Mouse (Mus musculus): ENCODE results near the gene Mllt3. TPM values are rescaled to one million over a fixed set of nuclear protein-coding genes. Genes with fewer than 3 reads are reported as not detected.

The Mllt3 gene
- polyA plus RNA-seq, 1 experiment from 2014 or later, result 73.2 TPM

DNA sequence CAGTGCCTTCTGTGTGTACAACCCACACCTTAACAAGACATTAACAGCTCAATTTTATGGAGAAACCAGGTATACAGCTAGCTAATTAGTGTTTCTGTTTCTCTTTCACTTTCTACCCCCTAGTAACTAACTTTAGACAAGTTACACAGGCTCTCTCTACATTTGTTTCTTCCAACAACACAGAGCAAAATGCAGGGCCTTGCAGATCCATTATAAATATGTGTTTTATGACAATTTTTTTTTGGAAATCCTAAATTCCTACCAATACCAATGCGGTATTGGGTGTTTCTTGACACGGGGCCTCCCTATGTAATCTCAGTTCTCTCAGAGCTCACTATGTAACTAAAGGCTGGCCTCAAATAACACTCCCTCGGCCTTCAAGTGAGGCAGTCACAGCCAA is 139.7 kb downstream of the Mllt3 start:
- no peak overlapping the region for H3K27ac ChIP-seq (ENCODE audit: low read depth, low read length)
- H3K4me2 ChIP-seq (replicated peaks; ENCODE audit: low read depth, low read length), result no peak overlapping the region
- H3K9ac ChIP-seq (ENCODE audit: low read depth, low read length), result no peak overlapping the region
- H3K4me1 ChIP-seq (replicated peaks; ENCODE audit: control insufficient read depth, insufficient read depth, low read length), result no peaks in the 10 kb centered on the region
- WGBS, result 88% methylated on average over 3 of the region's 3 CpGs
- H3K9me3 ChIP-seq (ENCODE audit: control insufficient read depth, low read length), result no peaks in the 10 kb centered on the region
- DNase-seq (ENCODE audit: low spot score), result no peak
- no peak for ATAC-seq (ENCODE audit: low FRiP score)
- no peaks in the 10 kb centered on the region for H3K27me3 ChIP-seq (ENCODE audit: control insufficient read depth, insufficient read depth, low read length)
- no peaks in the 10 kb centered on the region for H3K36me3 ChIP-seq (ENCODE audit: control insufficient read depth, insufficient read depth, low read length)
- H3K4me3 ChIP-seq (ENCODE audit: low read depth, low read length), result no peak overlapping the region

DNA sequence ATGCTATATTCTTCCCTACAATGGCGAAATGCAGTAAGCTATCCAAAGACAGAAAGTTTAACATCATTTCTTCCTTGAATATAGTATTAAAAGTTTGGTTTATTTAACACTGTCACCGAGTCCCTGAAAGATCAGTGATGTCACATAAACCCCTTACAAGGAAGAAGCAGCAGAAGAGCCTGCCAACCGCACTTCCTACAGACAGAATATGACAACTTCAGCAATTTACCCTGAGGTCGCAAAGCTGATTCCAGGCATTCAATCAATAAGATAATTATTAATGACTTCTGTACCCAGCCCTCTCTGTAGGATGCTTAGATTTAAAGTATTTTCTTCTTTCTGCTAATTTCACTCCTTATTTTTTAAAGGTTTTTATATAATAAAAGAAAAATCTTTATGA is 140.2 kb downstream of the Mllt3 start:
- Histone ChIP-seq H3K4me3 (ENCODE audit: low read depth, low read length) (no peak overlapping the region), H3K36me3 (ENCODE audit: control insufficient read depth, insufficient read depth, low read length) (no peaks in the 10 kb centered on the region), H3K27me3 (ENCODE audit: control insufficient read depth, insufficient read depth, low read length) (no peaks in the 10 kb centered on the region), H3K4me1 (replicated peaks; ENCODE audit: control insufficient read depth, insufficient read depth, low read length) (no peaks in the 10 kb centered on the region), H3K9ac (ENCODE audit: low read depth, low read length) (no peak overlapping the region), H3K9me3 (ENCODE audit: control insufficient read depth, low read length) (no peaks in the 10 kb centered on the region), H3K4me2 (replicated peaks; ENCODE audit: low read depth, low read length) (no peak overlapping the region), H3K27ac (ENCODE audit: low read depth, low read length) (no peak overlapping the region)
- DNase-seq (ENCODE audit: low spot score) (no peak), ATAC-seq (ENCODE audit: low FRiP score) (no peak)
- 85% methylated on average over 4 of the region's 4 CpGs for WGBS

DNA sequence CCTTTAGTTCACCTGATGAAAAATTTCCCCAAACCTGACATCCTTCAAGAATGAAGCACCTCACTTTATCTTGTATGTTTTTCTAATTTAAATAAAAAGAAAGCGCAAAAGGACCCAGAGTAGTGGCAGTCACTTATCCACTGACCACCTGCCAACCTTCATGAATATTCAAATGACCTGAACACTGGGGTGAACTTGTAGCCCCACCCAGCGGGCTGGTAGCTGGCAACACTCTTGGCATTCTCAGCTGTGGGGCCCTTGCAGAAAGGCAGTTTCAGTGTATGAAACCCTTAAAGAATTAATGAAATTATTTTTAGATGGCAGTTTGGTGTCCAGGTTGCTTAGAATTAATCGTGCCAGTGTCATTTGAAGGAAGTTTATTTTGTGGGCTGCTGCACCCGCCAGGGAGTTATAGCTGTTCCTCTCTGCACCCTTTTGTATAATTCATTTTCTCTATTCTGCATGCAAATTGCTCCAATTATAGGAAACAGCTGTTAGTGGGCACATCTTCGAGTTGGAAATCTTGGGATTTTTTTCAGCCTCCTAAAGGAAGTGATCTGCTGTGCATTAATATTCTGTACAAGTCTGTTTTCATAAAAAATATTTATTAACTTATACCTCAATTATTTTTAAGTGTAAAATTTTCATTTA is 149.8 kb downstream of the Mllt3 start:
- Histone ChIP-seq H3K4me2 (replicated peaks; ENCODE audit: low read depth, low read length) (no peak overlapping the region), H3K27ac (ENCODE audit: low read depth, low read length) (no peak overlapping the region), H3K36me3 (ENCODE audit: control insufficient read depth, insufficient read depth, low read length) (no peaks in the 10 kb centered on the region), H3K4me3 (ENCODE audit: low read depth, low read length) (no peak overlapping the region), H3K9ac (ENCODE audit: low read depth, low read length) (no peak overlapping the region), H3K4me1 (replicated peaks; ENCODE audit: control insufficient read depth, insufficient read depth, low read length) (no peaks in the 10 kb centered on the region), H3K9me3 (ENCODE audit: control insufficient read depth, low read length) (no peaks in the 10 kb centered on the region), H3K27me3 (ENCODE audit: control insufficient read depth, insufficient read depth, low read length) (no peaks in the 10 kb centered on the region)
- DNase-seq (ENCODE audit: low spot score) (peak; percentile 20), ATAC-seq (ENCODE audit: low FRiP score) (peak; percentile 88)
- WGBS, result 59% methylated on average over 5 of the region's 5 CpGs

DNA sequence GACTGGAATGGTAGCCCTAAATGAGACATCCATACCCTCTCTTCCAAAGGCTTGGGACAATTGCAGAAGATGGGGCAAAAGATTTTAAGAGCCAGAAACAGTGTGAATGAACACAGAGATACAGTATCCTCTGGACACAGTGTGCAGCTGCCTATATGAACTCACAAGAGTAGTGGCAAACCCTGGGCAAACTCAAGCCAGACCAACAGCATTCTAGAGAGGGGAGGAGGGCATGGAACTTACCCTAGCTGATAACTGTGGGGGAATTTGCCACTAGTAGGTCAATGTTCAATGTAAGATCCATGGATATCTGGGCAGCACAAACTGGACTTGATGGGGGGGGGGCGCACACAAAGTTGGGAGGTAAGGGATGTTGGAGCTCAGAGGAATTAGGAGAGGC is 151.2 kb downstream of the Mllt3 start:
- H3K27me3 ChIP-seq (ENCODE audit: control insufficient read depth, insufficient read depth, low read length), result no peaks in the 10 kb centered on the region
- WGBS, result 95% methylated on average over 1 of the region's 1 CpGs
- H3K4me1 ChIP-seq (replicated peaks; ENCODE audit: control insufficient read depth, insufficient read depth, low read length), result no peaks in the 10 kb centered on the region
- no peak overlapping the region for H3K9ac ChIP-seq (ENCODE audit: low read depth, low read length)
- no peak overlapping the region for H3K4me3 ChIP-seq (ENCODE audit: low read depth, low read length)
- H3K9me3 ChIP-seq (ENCODE audit: control insufficient read depth, low read length), result no peaks in the 10 kb centered on the region
- ATAC-seq (ENCODE audit: low FRiP score), result no peak
- H3K36me3 ChIP-seq (ENCODE audit: control insufficient read depth, insufficient read depth, low read length), result no peaks in the 10 kb centered on the region
- no peak overlapping the region for H3K27ac ChIP-seq (ENCODE audit: low read depth, low read length)
- H3K4me2 ChIP-seq (replicated peaks; ENCODE audit: low read depth, low read length), result no peak overlapping the region
- DNase-seq (ENCODE audit: low spot score), result no peak

DNA sequence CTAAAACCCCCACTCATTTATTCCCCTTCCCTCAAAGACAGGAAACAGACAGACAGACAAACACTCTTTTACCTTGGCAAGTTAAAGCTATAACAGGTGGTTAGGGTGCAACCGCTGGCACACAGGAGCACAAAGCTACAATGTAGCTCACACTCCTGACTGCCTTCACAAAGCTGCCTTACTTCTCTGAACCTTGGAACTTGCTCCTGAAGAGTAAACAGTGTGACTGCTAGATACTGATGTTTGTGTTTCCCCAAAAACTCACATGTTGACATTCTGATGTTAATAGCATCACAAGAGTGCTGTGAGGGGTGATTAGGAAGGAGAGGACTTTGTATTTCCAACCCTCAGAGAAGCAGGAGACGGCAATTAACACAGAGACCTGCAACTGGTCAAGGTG is 151.6 kb downstream of the Mllt3 start:
- Histone ChIP-seq H3K27me3 (ENCODE audit: control insufficient read depth, insufficient read depth, low read length) (no peaks in the 10 kb centered on the region), H3K4me2 (replicated peaks; ENCODE audit: low read depth, low read length) (no peak overlapping the region), H3K4me1 (replicated peaks; ENCODE audit: control insufficient read depth, insufficient read depth, low read length) (no peaks in the 10 kb centered on the region), H3K4me3 (ENCODE audit: low read depth, low read length) (no peak overlapping the region), H3K9ac (ENCODE audit: low read depth, low read length) (no peak overlapping the region), H3K36me3 (ENCODE audit: control insufficient read depth, insufficient read depth, low read length) (no peaks in the 10 kb centered on the region), H3K9me3 (ENCODE audit: control insufficient read depth, low read length) (no peaks in the 10 kb centered on the region), H3K27ac (ENCODE audit: low read depth, low read length) (no peak overlapping the region)
- no peak for DNase-seq (ENCODE audit: low spot score)
- WGBS, result 91% methylated on average over 2 of the region's 2 CpGs
- ATAC-seq (ENCODE audit: low FRiP score), result no peak

DNA sequence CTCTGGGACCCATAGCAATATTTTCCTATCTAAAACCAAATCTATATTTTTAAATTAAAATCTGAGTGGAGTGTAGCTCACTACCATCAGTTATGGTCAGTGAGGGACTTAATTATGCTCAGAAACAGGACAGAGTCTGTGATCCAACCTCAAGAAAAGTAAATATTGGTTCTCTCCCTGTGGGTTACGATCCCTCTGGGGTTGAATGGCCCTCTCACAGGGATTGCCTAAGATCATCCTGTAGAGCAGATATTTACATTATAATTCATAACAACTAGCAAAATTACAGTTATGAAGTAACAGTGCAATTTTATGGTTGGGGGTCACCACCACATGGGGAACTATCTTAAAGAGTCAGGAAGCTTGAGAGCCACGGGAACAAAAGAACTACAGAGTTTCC is 152.9 kb downstream of the Mllt3 start:
- ATAC-seq (ENCODE audit: low FRiP score), result no peak
- H3K4me1 ChIP-seq (replicated peaks; ENCODE audit: control insufficient read depth, insufficient read depth, low read length), result no peaks in the 10 kb centered on the region
- WGBS, result 75% methylated on average over 2 of the region's 2 CpGs

DNA sequence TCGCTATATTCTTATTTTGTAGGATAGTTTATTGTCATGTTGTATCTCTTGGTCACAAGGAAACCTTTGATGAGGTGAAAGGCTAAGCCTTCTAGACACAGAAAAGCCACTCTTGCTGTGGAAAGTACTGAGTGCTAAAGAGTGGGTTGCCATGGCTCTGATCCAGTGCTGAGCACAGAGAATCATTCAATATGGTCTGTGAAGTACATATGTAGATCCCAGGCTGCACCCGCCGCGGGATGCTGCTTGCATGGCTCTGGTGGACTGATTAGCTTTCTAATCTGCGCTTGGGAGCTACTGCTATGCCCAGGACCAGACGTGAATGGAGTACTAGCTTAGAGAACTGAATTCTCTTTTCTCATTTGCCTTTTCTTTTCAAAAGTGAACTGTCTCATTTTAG is 154.5 kb downstream of the Mllt3 start:
- no peaks in the 10 kb centered on the region for H3K9me3 ChIP-seq (ENCODE audit: control insufficient read depth, low read length)
- WGBS, result 94% methylated on average over 6 of the region's 6 CpGs
- H3K27me3 ChIP-seq (ENCODE audit: control insufficient read depth, insufficient read depth, low read length), result no peaks in the 10 kb centered on the region
- no peak overlapping the region for H3K4me3 ChIP-seq (ENCODE audit: low read depth, low read length)
- ATAC-seq (ENCODE audit: low FRiP score) (no peak), DNase-seq (ENCODE audit: low spot score) (no peak)
- H3K4me1 ChIP-seq (replicated peaks; ENCODE audit: control insufficient read depth, insufficient read depth, low read length), result no peaks in the 10 kb centered on the region
- H3K4me2 ChIP-seq (replicated peaks; ENCODE audit: low read depth, low read length), result no peak overlapping the region
- no peak overlapping the region for H3K9ac ChIP-seq (ENCODE audit: low read depth, low read length)
- H3K27ac ChIP-seq (ENCODE audit: low read depth, low read length), result no peak overlapping the region
- no peaks in the 10 kb centered on the region for H3K36me3 ChIP-seq (ENCODE audit: control insufficient read depth, insufficient read depth, low read length)

More for the DNA sequence above, 152.9 kb downstream of the Mllt3 start:
- Histone ChIP-seq H3K9ac (ENCODE audit: low read depth, low read length) (no peak overlapping the region), H3K9me3 (ENCODE audit: control insufficient read depth, low read length) (no peaks in the 10 kb centered on the region), H3K4me2 (replicated peaks; ENCODE audit: low read depth, low read length) (no peak overlapping the region), H3K27me3 (ENCODE audit: control insufficient read depth, insufficient read depth, low read length) (no peaks in the 10 kb centered on the region), H3K36me3 (ENCODE audit: control insufficient read depth, insufficient read depth, low read length) (no peaks in the 10 kb centered on the region), H3K4me3 (ENCODE audit: low read depth, low read length) (no peak overlapping the region), H3K27ac (ENCODE audit: low read depth, low read length) (no peak overlapping the region)
- no peak for DNase-seq (ENCODE audit: low spot score)

DNA sequence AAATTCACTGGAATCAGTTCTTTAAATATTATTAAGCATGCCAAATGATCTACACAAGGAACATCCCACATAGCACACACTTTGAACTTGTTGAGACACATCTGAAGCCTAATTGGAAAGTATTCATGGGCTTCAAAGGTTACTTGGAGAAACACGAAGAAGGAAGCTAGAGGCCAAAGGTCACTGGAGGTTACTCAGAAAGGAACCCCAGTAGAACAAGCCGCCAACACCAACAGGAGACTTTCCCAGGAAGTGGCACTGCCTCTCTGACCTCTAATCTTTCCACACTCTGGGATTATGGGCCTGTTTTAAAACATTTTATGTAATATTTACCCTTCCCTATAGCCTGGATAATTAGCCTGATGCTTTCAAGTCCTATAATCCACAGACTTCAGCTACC is 162.6 kb downstream of the Mllt3 start:
- Histone ChIP-seq H3K4me3 (ENCODE audit: low read depth, low read length) (no peak overlapping the region), H3K27me3 (ENCODE audit: control insufficient read depth, insufficient read depth, low read length) (no peaks in the 10 kb centered on the region), H3K36me3 (ENCODE audit: control insufficient read depth, insufficient read depth, low read length) (no peaks in the 10 kb centered on the region), H3K9ac (ENCODE audit: low read depth, low read length) (no peak overlapping the region), H3K27ac (ENCODE audit: low read depth, low read length) (no peak overlapping the region), H3K4me2 (replicated peaks; ENCODE audit: low read depth, low read length) (no peak overlapping the region), H3K9me3 (ENCODE audit: control insufficient read depth, low read length) (no peaks in the 10 kb centered on the region), H3K4me1 (replicated peaks; ENCODE audit: control insufficient read depth, insufficient read depth, low read length) (no peaks in the 10 kb centered on the region)
- no peak for ATAC-seq (ENCODE audit: low FRiP score)
- no peak for DNase-seq (ENCODE audit: low spot score)
- WGBS, result 37% methylated on average over 2 of the region's 2 CpGs

DNA sequence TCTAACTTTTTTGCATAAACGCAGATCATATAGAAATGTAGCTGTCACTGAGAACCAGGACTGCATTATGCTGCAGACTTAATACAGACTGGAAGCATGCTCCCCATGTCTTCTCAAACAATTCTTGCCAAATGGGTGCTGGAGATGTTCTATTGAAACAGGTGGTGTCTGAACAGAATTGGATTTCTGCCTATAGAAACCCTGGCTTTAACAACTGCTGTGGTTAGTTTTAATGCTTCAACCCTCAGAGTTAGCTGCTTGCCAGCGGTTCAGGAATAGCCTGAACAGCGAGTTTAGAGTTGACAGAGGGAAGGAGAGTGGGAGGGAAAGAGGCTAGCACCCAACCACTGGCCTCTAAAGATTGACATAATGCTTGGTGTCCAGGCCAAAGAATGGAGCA is 166.6 kb downstream of the Mllt3 start:
- no peak overlapping the region for H3K9ac ChIP-seq (ENCODE audit: low read depth, low read length)
- H3K9me3 ChIP-seq (ENCODE audit: control insufficient read depth, low read length), result no peaks in the 10 kb centered on the region
- no peaks in the 10 kb centered on the region for H3K4me1 ChIP-seq (replicated peaks; ENCODE audit: control insufficient read depth, insufficient read depth, low read length)
- H3K36me3 ChIP-seq (ENCODE audit: control insufficient read depth, insufficient read depth, low read length), result no peaks in the 10 kb centered on the region
- H3K27ac ChIP-seq (ENCODE audit: low read depth, low read length), result no peak overlapping the region
- H3K4me3 ChIP-seq (ENCODE audit: low read depth, low read length), result no peak overlapping the region
- H3K4me2 ChIP-seq (replicated peaks; ENCODE audit: low read depth, low read length), result no peak overlapping the region
- ATAC-seq (ENCODE audit: low FRiP score), result no peak
- no peak for DNase-seq (ENCODE audit: low spot score)
- 91% methylated on average over 3 of the region's 3 CpGs for WGBS
- no peaks in the 10 kb centered on the region for H3K27me3 ChIP-seq (ENCODE audit: control insufficient read depth, insufficient read depth, low read length)

Measured in hindbrain, embryonic 11.5 days (tissue).